Mouse (Mus musculus) heart, adult 2 months (tissue): ENCODE data around the gene Kalrn.

ENCODE experiments used
- CTCF ChIP-seq: fragments of 200-600 bp; IDR thresholded peaks from 2 replicates; pipeline ENCODE4 v1.8.1; 2022; ENCODE audit warnings: antibody characterized with exemption, mild to moderate bottlenecking, moderate library complexity
- EP300 ChIP-seq: fragments of 200-500 bp; IDR thresholded peaks from 2 replicates; pipeline ENCODE4 v1.6.1; 2011; ENCODE audit warnings: low read depth, low read length, control low read depth; ENCODE audit not compliant: insufficient read depth

DNA sequence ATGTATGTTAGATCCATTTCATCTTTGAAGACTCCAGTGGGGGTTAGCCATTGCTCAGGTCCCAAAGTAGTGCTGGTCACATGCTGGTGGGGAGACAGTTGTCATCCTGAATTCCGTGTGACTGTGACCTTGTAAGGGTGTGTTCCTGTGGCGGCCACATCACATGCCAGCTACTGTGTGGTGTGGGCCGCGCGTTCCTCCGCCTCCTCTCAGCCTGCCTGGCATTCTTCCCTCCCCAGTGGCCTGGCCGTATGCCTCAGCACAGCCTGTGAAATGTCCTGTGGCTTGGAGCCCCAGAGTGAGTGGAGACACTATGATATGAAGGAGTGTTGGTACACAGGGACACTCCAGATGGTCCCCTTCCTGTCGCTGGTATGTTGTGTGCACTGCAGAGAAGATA is 635.8 kb downstream of the Kalrn start:
- TF ChIP-seq EP300 (peak; percentile 95), CTCF (no peak)
